In the genomic region with DNA sequence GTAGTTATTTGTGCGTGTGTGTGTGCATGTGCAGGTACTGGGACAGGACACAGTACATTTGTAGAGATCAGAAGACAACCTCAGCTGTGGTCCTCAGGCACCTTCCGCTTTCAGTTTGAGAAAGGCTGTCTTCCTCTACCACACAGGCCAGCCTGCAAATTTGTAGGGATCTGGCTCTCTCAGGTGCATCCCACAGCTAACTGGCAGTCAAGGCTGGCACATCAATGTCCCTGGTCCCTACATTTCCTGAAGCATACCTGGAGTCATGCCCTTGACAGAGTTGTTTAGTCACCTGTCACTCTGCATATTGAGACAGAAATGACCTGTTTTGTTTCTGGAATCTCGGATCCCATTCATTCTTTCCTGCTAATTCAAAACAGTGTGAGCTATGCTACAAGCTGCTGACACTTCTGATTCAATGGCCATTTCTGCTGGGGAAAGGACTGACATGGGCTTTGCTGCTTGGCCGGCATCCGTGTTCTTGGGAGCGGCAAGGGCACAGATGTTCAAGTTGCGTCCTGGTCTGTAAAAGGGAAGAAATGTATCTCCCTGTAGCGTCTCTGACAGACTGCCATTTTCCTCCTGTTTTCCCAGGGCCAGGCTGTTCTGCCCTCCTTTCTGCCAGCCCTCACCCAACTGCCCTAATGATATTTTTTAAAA, we compare ENCODE assay signal across 22 mouse cellular contexts. TPM values are rescaled to one million over a fixed set of nuclear protein-coding genes. Genes with fewer than 3 reads are reported as not detected.
A peak's percentile ranks its signal among the peaks of the same experiment; 100 is the strongest.
DNase-seq lines count a peak whose midpoint lies in the region; ATAC-seq lines count a peak whose summit lies in the region.
"Had no signal": no experiment of that assay in that cellular context is flagged by ENCODE, and none has a peak within 500 bp of the region (broad histone marks: within the 10 kb centered on the region; RNA-seq: fewer than 3 reads in every experiment).

No protein-coding gene starts in this region.

- WGBS in hindbrain, embryonic 12.5 days = 70% methylated on average over 8 of the region's 8 CpGs
- WGBS in hindbrain, embryonic 10.5 days = 82% methylated on average over 8 of the region's 8 CpGs
- 68% methylated on average over 8 of the region's 8 CpGs for WGBS in midbrain, embryonic 14.5 days
- whole genome bisulfite sequencing in limb, embryonic 10.5 days = 93% methylated on average over 8 of the region's 8 CpGs

- H3K4me1 ChIP-seq in hindbrain, embryonic 12.5 days = peaks cover 35% of the 10 kb centered on the region
- H3K4me1 ChIP-seq in hindbrain, embryonic 10.5 days (replicated peaks) = peaks cover 52% of the 10 kb centered on the region
- peaks cover 42% of the 10 kb centered on the region for H3K4me1 ChIP-seq in midbrain, embryonic 14.5 days (ENCODE audit: control insufficient read depth, insufficient read depth, low read length)
- peaks cover 22% of the 10 kb centered on the region for H3K4me1 ChIP-seq in limb, embryonic 10.5 days
- H3K4me1 ChIP-seq: heart, embryonic 15.5 days; stomach, embryonic 15.5 days had no signal

- no peak for ATAC-seq in hindbrain, embryonic 12.5 days (ENCODE audit: low FRiP score)
- ATAC-seq in midbrain, embryonic 14.5 days (ENCODE audit: low FRiP score, low TSS enrichment) = no peak
- ATAC-seq: intestine, postnatal 0 days; lung, postnatal 0 days had no signal

- H3K9me3 ChIP-seq in hindbrain, embryonic 12.5 days (replicated peaks) = no peaks in the 10 kb centered on the region
- H3K9me3 ChIP-seq in hindbrain, embryonic 10.5 days = no peaks in the 10 kb centered on the region
- no peaks in the 10 kb centered on the region for H3K9me3 ChIP-seq in midbrain, embryonic 14.5 days (ENCODE audit: control insufficient read depth, low read length)
- H3K9me3 ChIP-seq in limb, embryonic 10.5 days (replicated peaks) = no peaks in the 10 kb centered on the region
- H3K9me3 ChIP-seq: heart, embryonic 15.5 days; kidney, embryonic 15.5 days; limb, embryonic 13.5 days; stomach, embryonic 15.5 days had no signal

- H3K36me3 ChIP-seq in hindbrain, embryonic 12.5 days = no peaks in the 10 kb centered on the region
- H3K36me3 ChIP-seq in hindbrain, embryonic 10.5 days = peaks cover 28% of the 10 kb centered on the region
- peaks cover 13% of the 10 kb centered on the region for H3K36me3 ChIP-seq in midbrain, embryonic 14.5 days (ENCODE audit: control insufficient read depth, insufficient read depth, low read length)
- peaks cover 37% of the 10 kb centered on the region for H3K36me3 ChIP-seq in limb, embryonic 10.5 days

- no peak overlapping the region for H3K4me2 ChIP-seq in hindbrain, embryonic 12.5 days (replicated peaks)
- H3K4me2 ChIP-seq in midbrain, embryonic 14.5 days (ENCODE audit: low read length) = no peak overlapping the region
- H3K4me2 ChIP-seq: heart, embryonic 15.5 days; kidney, embryonic 15.5 days; limb, embryonic 13.5 days; stomach, embryonic 15.5 days had no signal

- peak overlapping the region; percentile 46; the same call in 1 of the 2 replicates for H3K27ac ChIP-seq in hindbrain, embryonic 12.5 days
- no peak overlapping the region for H3K27ac ChIP-seq in hindbrain, embryonic 10.5 days
- H3K27ac ChIP-seq in midbrain, embryonic 14.5 days (replicated peaks; ENCODE audit: low read depth, low read length) = peak overlapping the region; percentile 39
- H3K27ac ChIP-seq in limb, embryonic 10.5 days = no peak overlapping the region
- H3K27ac ChIP-seq: heart, embryonic 15.5 days; limb, embryonic 13.5 days; liver, embryonic 14.5 days; stomach, embryonic 15.5 days had no signal

- H3K27me3 ChIP-seq in hindbrain, embryonic 12.5 days = peaks cover 54% of the 10 kb centered on the region
- H3K27me3 ChIP-seq in hindbrain, embryonic 10.5 days (ENCODE audit: insufficient read depth, poor library complexity, severe bottlenecking) = peaks cover 46% of the 10 kb centered on the region
- H3K27me3 ChIP-seq in midbrain, embryonic 14.5 days (ENCODE audit: control insufficient read depth, insufficient read depth, low read length) = no peaks in the 10 kb centered on the region
- no peaks in the 10 kb centered on the region for H3K27me3 ChIP-seq in limb, embryonic 10.5 days (ENCODE audit: low read depth, poor library complexity, severe bottlenecking)
- H3K27me3 ChIP-seq: CH12.LX; heart, embryonic 15.5 days; kidney, embryonic 15.5 days; limb, embryonic 13.5 days; stomach, embryonic 15.5 days had no signal

- peak; percentile 82 to 89 for DNase-seq in cerebellum, postnatal 14 days
- no peak for DNase-seq in cerebellum, adult 18-20 months
- DNase-seq in hindbrain, embryonic 10.5 days (ENCODE audit: low spot score) = no peak
- peak; percentile 8 for DNase-seq in A20 (ENCODE audit: low read depth, low spot score)
- no peak for DNase-seq in midbrain, embryonic 14.5 days
- DNase-seq in MN1 (ENCODE audit: low spot score) = no peak
- DNase-seq in limb, embryonic 10.5 days (ENCODE audit: low spot score) = no peak
- DNase-seq: adrenal gland, postnatal 25 days; cerebellum, adult 8-10 months; embryo, embryonic 11 days; gastrocnemius, postnatal 36 days; heart, postnatal 4 days; thymus, adult 2 months had no signal

- H3K4me3 ChIP-seq in hindbrain, embryonic 12.5 days = no peak overlapping the region
- no peak overlapping the region for H3K4me3 ChIP-seq in hindbrain, embryonic 10.5 days
- no peak overlapping the region for H3K4me3 ChIP-seq in midbrain, embryonic 14.5 days (replicated peaks; ENCODE audit: low read depth, low read length)
- no peak overlapping the region for H3K4me3 ChIP-seq in limb, embryonic 10.5 days
- H3K4me3 ChIP-seq: heart, embryonic 15.5 days; kidney, embryonic 15.5 days; limb, embryonic 13.5 days; stomach, embryonic 15.5 days had no signal

- H3K9ac ChIP-seq in hindbrain, embryonic 12.5 days = no peak overlapping the region
- no peak overlapping the region for H3K9ac ChIP-seq in midbrain, embryonic 14.5 days (replicated peaks; ENCODE audit: low read length)
- H3K9ac ChIP-seq: heart, embryonic 15.5 days; kidney, embryonic 15.5 days; limb, embryonic 13.5 days; liver, embryonic 14.5 days; stomach, embryonic 15.5 days had no signal

RNA-seq across cellular contexts. Expression of gene Ctnnbl1, which starts 53.8 kb away (rescaled TPM):
- 82.3 and 83.7 TPM in 2 replicates for polyA plus RNA-seq in hindbrain, embryonic 12.5 days (2016; fragmentation: Nextera tagmentation; extraction: Ambion mirVana)
- 93.4 and 95.9 TPM in 2 replicates for polyA plus RNA-seq in hindbrain, embryonic 10.5 days (2016; fragmentation: Nextera tagmentation; extraction: Ambion mirVana)
- 61.2 and 78.7 TPM in 2 replicates for polyA plus RNA-seq in midbrain, embryonic 14.5 days (2014; fragmentation: Nextera tagmentation; extraction: Ambion mirVana)
- 90.7 and 97.8 TPM in 2 replicates for polyA plus RNA-seq in limb, embryonic 10.5 days (2016; fragmentation: Nextera tagmentation; extraction: Ambion mirVana)

Comparison
In these comparisons a context has a peak if more than half of its experiments do, and no peak if none do; other contexts are left out.
1. DNase-seq: peak in cerebellum, postnatal 14 days (2 of 2) and A20 (single experiment); none in cerebellum, adult 18-20 months (0 of 2), hindbrain, embryonic 10.5 days (single experiment), midbrain, embryonic 14.5 days (single experiment), MN1 (single experiment) and limb, embryonic 10.5 days (single experiment).
2. H3K27ac ChIP-seq: peak in hindbrain, embryonic 12.5 days (single experiment) and midbrain, embryonic 14.5 days (single experiment); none in hindbrain, embryonic 10.5 days (single experiment) and limb, embryonic 10.5 days (single experiment).